Mouse (Mus musculus): ENCODE data around the gene Tns1. TPM values are rescaled to one million over a fixed set of nuclear protein-coding genes. Genes with fewer than 3 reads are reported as not detected.
"Not testable (repeated sequence)": the region's sequence is repeated elsewhere in the genome, so short reads cannot be mapped to it uniquely, and the experiment has no call there.

The Tns1 gene
- total RNA-seq (2021): 100 to 1,000 TPM; 284 to 309 TPM
- long read RNA-seq, experiment 1, partial matches to known transcripts: 19 of 118 reads
- long read RNA-seq, experiment 1, other reads (novel, unspliced or antisense): 99 of 118 reads
- long read RNA-seq, experiment 2, partial matches to known transcripts: 4 of 56 reads
- long read RNA-seq, experiment 2, other reads (novel, unspliced or antisense): 52 of 56 reads

GRCm38 (mm10) chr1:74124021-74124981 is at the start of gene Tns1:
Tns1 (minus strand) TSS chr1:74124449.
- peak; percentile 82 for DNase-seq

- DNase-seq: no peak
Measured at GRCm38 (mm10) chr1:74172722-74173121, 48.5 kb upstream of the Tns1 start.

GRCm38 (mm10) chr1:74169721-74170120 is 45.5 kb upstream of the Tns1 start:
- no peak for DNase-seq

GRCm38 (mm10) chr1:74167136-74167535 is 42.9 kb upstream of the Tns1 start:
- DNase-seq: peak; percentile 30

GRCm38 (mm10) chr1:74160036-74160435 is 35.8 kb upstream of the Tns1 start:
- no peak for DNase-seq

- not testable (repeated sequence) for DNase-seq
Measured at GRCm38 (mm10) chr1:74159613-74160012, 35.4 kb upstream of the Tns1 start.

GRCm38 (mm10) chr1:74156381-74156910 is 32.2 kb upstream of the Tns1 start:
- no peak for DNase-seq

GRCm38 (mm10) chr1:74155435-74156012 is 31.3 kb upstream of the Tns1 start:
- DNase-seq: no peak

GRCm38 (mm10) chr1:74153461-74154184 is 29.4 kb upstream of the Tns1 start, which contains the start of gene Cxcr2:
Cxcr2 (plus strand) TSS chr1:74153989.
- DNase-seq: no peak

- no peak for DNase-seq
Measured at GRCm38 (mm10) chr1:74151091-74151490, 26.8 kb upstream of the Tns1 start.

- DNase-seq: no peak
Measured at GRCm38 (mm10) chr1:74150101-74150500, 25.9 kb upstream of the Tns1 start.

GRCm38 (mm10) chr1:74149106-74149885 is 25.0 kb upstream of the Tns1 start:
- DNase-seq: no peak

GRCm38 (mm10) chr1:74141781-74142180 is 17.5 kb upstream of the Tns1 start:
- no peak for DNase-seq

- DNase-seq: no peak
Measured at GRCm38 (mm10) chr1:74139415-74139814, 15.2 kb upstream of the Tns1 start.

- no peak for DNase-seq
Measured at GRCm38 (mm10) chr1:74135326-74135950, 11.2 kb upstream of the Tns1 start.

GRCm38 (mm10) chr1:74133954-74134353 is 9.7 kb upstream of the Tns1 start:
- no peak for DNase-seq

- no peak for DNase-seq
Measured at GRCm38 (mm10) chr1:74132011-74132410, 7.8 kb upstream of the Tns1 start.

- DNase-seq: no peak
Measured at GRCm38 (mm10) chr1:74130883-74131659, 6.8 kb upstream of the Tns1 start.

GRCm38 (mm10) chr1:74124991-74125552 is 823 bp upstream of the Tns1 start, which contains the start of gene Rufy4:
Rufy4 (plus strand) TSS chr1:74125541.
- peak; percentile 81 for DNase-seq

All from adrenal gland, postnatal 10 days (tissue).